Mouse (Mus musculus) liver, adult 2 months (tissue): ENCODE results near the gene Spint2.

ENCODE experiments used
- CTCF ChIP-seq: fragments of 200-500 bp; IDR thresholded peaks from 2 replicates; pipeline ENCODE4 v1.5.1; 2011; ENCODE audit warnings: low read depth, low read length, control low read depth
- POLR2A ChIP-seq: fragments of 200-500 bp; IDR thresholded peaks from 2 replicates; pipeline ENCODE4 v1.6.1; 2011; ENCODE audit warnings: low read length, control low read depth; ENCODE audit not compliant: insufficient read depth; ENCODE audit errors: extremely low read depth

- TF ChIP-seq CTCF (no peak), POLR2A (no peak)
These were observed 48.0 kb downstream of the Spint2 start for GRCm38 (mm10) chr7:29233745-29234144.
